Mouse (Mus musculus) yolk sac, embryonic 10.5 days (tissue): ENCODE measurements at regions not wholly inside any gene's neighbourhood (a gene's known extent, or its start where the extent isn't known, plus 50 kb on each side); places are given as distances from the start of the nearest gene placed in this dataset.
"Not testable (repeated sequence)": the region's sequence is repeated elsewhere in the genome, so short reads cannot be mapped to it uniquely, and the experiment has no call there.

Experiments
- DNase-seq: peaks from one replicate; pipeline ENCODE4 v3.0.0-alpha.2; 2017; ENCODE audit warnings: low spot score

GRCm38 (mm10) chr10:14333344-14333743, 212.1 kb downstream of the Adgrg6 start:
- no peak for DNase-seq

- peak; percentile 7 for DNase-seq
Observed at GRCm38 (mm10) chr10:14332688-14333117, 212.8 kb downstream of the Adgrg6 start.

- DNase-seq = no peak
Observed at GRCm38 (mm10) chr10:14328846-14329245, 216.6 kb downstream of the Adgrg6 start.

- no peak for DNase-seq
Observed at GRCm38 (mm10) chr10:14326229-14326628, 219.2 kb downstream of the Adgrg6 start.

GRCm38 (mm10) chr10:14321503-14321902, 224.0 kb downstream of the Adgrg6 start:
- peak; percentile 34 for DNase-seq

GRCm38 (mm10) chr10:14315232-14315631, 230.2 kb downstream of the Adgrg6 start:
- no peak for DNase-seq

GRCm38 (mm10) chr10:14314607-14315006, 230.9 kb downstream of the Adgrg6 start:
- DNase-seq = no peak

- DNase-seq = no peak
Observed at GRCm38 (mm10) chr10:14314004-14314581, 231.4 kb downstream of the Adgrg6 start.

- DNase-seq = no peak
Observed at GRCm38 (mm10) chr10:14312959-14313358, 232.5 kb downstream of the Adgrg6 start.

GRCm38 (mm10) chr10:14311962-14312361, 233.5 kb downstream of the Adgrg6 start:
- no peak for DNase-seq

GRCm38 (mm10) chr10:14306811-14307210, 238.6 kb downstream of the Adgrg6 start:
- no peak for DNase-seq

GRCm38 (mm10) chr10:14303476-14303875, 242.0 kb downstream of the Adgrg6 start:
- DNase-seq = no peak

GRCm38 (mm10) chr10:14296147-14296546, 249.3 kb downstream of the Adgrg6 start:
- DNase-seq = no peak

GRCm38 (mm10) chr10:14292701-14293100, 252.8 kb downstream of the Adgrg6 start:
- DNase-seq = not testable (repeated sequence)

GRCm38 (mm10) chr10:14287551-14287950, 257.9 kb downstream of the Adgrg6 start:
- DNase-seq = no peak

GRCm38 (mm10) chr10:14276631-14277030, 268.8 kb downstream of the Adgrg6 start:
- DNase-seq = no peak

- no peak for DNase-seq
Observed at GRCm38 (mm10) chr10:14275477-14275876, 270.0 kb downstream of the Adgrg6 start.

- DNase-seq = no peak
Observed at GRCm38 (mm10) chr10:14270008-14270407, 275.5 kb downstream of the Adgrg6 start.

GRCm38 (mm10) chr10:14267641-14268040, 277.8 kb downstream of the Adgrg6 start:
- DNase-seq = no peak

- DNase-seq = no peak
Observed at GRCm38 (mm10) chr10:14239670-14240069, 273.8 kb downstream of the Hivep2 start.

GRCm38 (mm10) chr10:14234896-14235604, 269.2 kb downstream of the Hivep2 start:
- no peak for DNase-seq

- no peak for DNase-seq
Observed at GRCm38 (mm10) chr10:14234005-14234602, 268.2 kb downstream of the Hivep2 start.

GRCm38 (mm10) chr10:14233335-14233734, 267.5 kb downstream of the Hivep2 start:
- no peak for DNase-seq
